Mouse (Mus musculus) gastrocnemius, postnatal 14 days (tissue): Measurements from ENCODE around the gene Bcl9. TPM values are rescaled to one million over a fixed set of nuclear protein-coding genes. Genes with fewer than 3 reads are reported as not detected.

Experiments used
- DNase-seq: peaks from one replicate; pipeline ENCODE4 v3.0.0; 2021; ENCODE audit warnings: mixed read lengths
- intact Hi-C: fragments of 180-260 bp; cut with DNase I; formaldehyde crosslinking; loops from one replicate; pipeline ENCODE4 v1.15.1; 2025; ENCODE audit warnings: low total_unique reads
- total RNA-seq, 2 experiments: library from RNA; stranded (reverse); gene quantifications; 2 replicates each; pipeline ENCODE4 v1.2.3; 2021

Bcl9 gene
- total RNA-seq, 2 experiments from 2014 or later, result 4.3 to 5.2 TPM

- intact Hi-C loops, result loop anchor here (5.0 kb wide), 1 partner anchor 73 kb away; no protein-coding TSS in a partner anchor
- DNase-seq, result no peak
These were observed 2.2 kb upstream of the Bcl9 start for GRCm38 (mm10) chr3:97299885-97300284.

GRCm38 (mm10) chr3:97298856-97299465 is 1.2 kb upstream of the Bcl9 start:
- intact Hi-C loops, result loop anchor here (5.0 kb wide), 1 partner anchor 72 kb away; no protein-coding TSS in a partner anchor
- DNase-seq, result no peak

GRCm38 (mm10) chr3:97296941-97297552 is 670 bp downstream of the Bcl9 start:
- intact Hi-C loops, result loop anchor here (5.0 kb wide), 1 partner anchor 70 kb away; no protein-coding TSS in a partner anchor

GRCm38 (mm10) chr3:97294334-97294733 is 3.4 kb downstream of the Bcl9 start:
- no peak for DNase-seq
- intact Hi-C loops, result no loop called here

More at GRCm38 (mm10) chr3:97296941-97297552, 670 bp downstream of the Bcl9 start:
- DNase-seq, result peak; percentile 45

DNA sequence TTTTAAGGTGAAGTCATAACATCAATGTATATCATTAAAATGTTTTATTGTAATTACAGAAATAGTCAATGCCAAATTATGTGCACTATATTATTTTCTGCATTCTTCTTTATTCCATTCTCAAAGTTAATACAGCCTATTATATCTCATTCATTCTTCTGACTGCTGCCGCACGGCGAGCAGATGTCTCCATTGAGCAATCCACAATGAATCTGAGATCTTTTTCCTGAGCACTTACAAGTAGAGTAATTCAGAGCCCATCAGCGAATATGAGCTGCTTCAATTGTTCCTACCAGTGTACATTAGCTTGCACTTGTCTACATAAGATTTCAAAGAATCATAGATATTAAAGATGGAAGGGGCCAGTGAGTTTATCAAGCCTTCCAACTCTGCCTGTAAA is 12.8 kb downstream of the Bcl9 start:
- intact Hi-C loops, result no loop called here
- DNase-seq, result no peak

- intact Hi-C loops, result no loop called here
- no peak for DNase-seq
These were observed 13.7 kb downstream of the Bcl9 start for GRCm38 (mm10) chr3:97284056-97284455.

DNA sequence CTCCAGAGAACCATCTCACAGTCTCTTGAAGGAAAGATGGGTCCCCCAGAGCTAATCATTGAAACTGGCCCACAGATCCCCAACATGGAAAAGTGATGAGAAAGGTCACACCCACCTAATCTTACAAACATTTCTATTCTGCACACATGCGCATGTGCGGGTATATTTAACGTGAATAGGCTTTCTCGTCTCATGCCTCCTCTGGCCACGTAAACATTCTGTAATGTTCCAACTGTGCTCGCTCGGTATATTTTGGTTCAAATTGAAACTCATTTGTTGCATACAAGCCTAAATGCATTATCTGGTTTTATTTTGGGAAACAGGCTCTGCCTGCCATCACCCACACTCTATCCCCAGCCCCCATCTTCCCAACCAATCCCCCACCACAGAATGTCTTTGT is 16.3 kb downstream of the Bcl9 start:
- no peak for DNase-seq
- intact Hi-C loops, result no loop called here

GRCm38 (mm10) chr3:97275708-97276107 is 22.0 kb downstream of the Bcl9 start:
- DNase-seq, result no peak
- intact Hi-C loops, result no loop called here

DNA sequence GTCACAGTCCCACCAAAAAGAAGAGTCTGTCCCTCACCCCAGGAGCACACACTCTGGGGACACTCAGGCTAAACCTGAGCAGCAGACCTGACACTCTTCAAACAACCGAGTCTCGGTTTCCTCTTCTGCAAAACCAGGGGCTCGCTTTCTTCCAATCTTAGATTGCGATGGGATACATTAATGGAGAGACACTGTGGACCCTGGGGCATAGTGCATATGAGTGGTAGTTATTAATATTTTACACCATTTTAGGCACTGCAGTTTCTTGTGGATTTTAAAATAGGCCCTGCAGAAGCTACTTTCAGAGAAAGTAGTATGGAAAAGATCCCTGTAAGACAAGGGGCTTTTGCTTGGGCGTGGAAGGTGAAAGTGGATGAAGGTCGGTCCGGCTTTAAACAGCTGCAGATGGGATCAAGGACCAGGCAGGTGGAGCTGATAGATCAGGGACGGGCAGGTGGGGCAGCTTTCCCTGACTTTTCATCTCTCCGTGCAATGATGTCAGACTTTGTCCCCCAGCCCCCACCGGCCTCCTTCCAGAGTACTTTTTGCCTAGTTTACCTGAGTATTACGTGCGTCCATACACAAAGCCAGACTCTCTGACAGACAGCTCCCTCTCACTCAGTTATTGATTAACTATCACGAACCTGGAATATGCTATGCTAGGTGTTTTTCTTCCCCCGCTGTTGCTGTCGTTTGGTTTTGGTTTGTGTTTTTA is 23.0 kb downstream of the Bcl9 start:
- DNase-seq, result no peak
- intact Hi-C loops, result no loop called here

DNA sequence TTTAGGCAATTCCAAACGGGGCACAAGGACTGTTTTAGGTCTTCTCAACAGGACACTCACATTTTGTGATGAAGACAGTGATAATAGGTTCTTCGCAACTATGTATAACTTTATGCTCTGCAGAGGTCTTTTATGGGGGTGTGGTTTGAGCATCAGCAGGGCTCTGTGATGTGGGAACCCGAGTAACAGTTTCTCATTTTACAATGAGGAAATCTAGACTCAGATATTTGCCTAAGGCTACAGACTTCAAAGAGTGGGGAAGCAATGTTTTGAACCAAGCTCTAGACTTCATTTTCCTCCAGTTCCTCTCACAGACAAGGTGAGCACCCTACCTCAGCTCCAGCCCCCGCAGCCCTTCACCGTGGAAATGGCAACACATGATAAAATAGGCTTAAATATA is 23.8 kb downstream of the Bcl9 start:
- no peak for DNase-seq
- intact Hi-C loops, result no loop called here

GRCm38 (mm10) chr3:97265667-97266415 is 31.9 kb downstream of the Bcl9 start:
- DNase-seq, result no peak
- intact Hi-C loops, result no loop called here

GRCm38 (mm10) chr3:97262235-97262634 is 35.5 kb downstream of the Bcl9 start:
- DNase-seq, result no peak
- intact Hi-C loops, result no loop called here

DNA sequence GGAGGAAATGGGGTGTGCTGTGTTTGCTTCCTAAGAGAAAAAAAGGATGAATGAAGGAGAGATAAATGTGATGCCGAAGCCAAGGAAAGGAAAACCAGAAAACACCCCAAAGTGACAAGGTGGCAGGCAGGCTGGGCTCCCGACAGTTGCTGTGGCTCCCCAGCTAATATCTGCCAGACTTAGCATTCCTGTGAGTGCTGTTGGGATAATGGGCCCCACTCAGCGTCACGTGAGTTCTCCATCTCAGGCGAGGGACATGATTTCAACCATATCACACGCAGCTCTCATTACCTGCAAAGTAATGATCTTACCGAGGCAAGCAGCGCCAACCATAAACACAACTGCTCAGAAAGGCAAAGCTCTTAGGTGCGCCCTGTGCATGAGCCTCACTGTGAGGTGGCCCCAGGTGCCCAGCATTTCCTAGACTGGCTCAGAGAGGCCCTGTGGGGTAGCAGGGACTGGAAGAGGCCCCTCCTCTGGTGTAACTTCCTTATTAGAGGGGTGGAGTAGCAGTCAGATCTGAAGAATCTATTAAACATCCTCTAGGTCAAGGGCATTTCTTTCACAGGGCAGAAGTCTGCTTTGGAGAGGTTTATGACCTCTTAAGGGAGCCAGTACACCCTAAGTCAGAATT is 41.9 kb downstream of the Bcl9 start:
- intact Hi-C loops, result no loop called here
- DNase-seq, result no peak

- DNase-seq, result no peak
- intact Hi-C loops, result no loop called here
These were observed 42.8 kb downstream of the Bcl9 start for GRCm38 (mm10) chr3:97254861-97255465.

GRCm38 (mm10) chr3:97253823-97254600 is 43.7 kb downstream of the Bcl9 start:
- no peak for DNase-seq
- intact Hi-C loops, result no loop called here

DNA sequence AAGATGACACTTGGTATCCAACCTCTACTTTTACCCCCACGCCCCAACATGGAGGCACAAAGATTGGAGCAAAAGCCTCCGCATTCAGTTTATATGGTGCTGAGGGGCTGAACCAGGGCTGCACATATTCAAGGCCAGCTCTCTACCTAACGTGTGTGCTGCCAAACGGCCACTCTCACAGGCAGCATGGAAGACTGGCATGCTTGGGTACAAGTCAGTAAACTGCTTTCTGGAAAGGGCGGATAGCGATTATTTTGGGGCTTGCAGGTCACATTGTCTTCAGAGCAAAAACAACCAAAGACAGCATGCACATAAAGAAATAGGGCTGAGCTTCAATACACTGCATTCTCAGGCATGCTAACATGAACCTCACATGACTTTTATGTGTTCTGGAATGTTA is 44.8 kb downstream of the Bcl9 start:
- intact Hi-C loops, result no loop called here
- no peak for DNase-seq

DNA sequence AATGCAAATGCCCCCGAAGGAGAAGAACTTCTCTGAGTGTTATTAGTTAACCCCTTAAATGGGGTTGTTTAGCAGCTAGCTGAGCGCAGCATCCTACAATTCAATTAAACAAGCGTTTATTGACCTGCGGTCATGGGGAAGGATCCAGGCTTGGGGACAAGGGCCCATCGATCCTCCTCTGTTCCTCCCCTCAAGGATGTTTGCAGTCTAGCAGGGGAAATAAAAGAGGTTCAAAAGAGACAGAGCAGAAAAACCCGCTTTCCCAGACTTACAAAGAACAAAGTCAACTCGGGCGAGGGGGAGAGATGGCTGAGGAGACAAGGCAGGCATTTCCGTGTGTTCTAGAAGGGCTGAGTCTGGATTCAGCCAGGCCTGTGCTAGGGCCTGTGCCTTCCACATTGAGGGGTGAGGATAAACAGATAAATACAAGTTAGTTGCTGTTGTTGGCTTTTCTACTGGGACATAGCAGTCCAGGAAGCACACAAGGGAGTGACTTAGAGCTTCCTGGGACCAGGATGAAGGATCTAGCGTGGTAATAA is 55.0 kb downstream of the Bcl9 start:
- intact Hi-C loops, result no loop called here
- no peak for DNase-seq

GRCm38 (mm10) chr3:97241826-97242225 is 55.9 kb downstream of the Bcl9 start:
- no peak for DNase-seq
- intact Hi-C loops, result no loop called here
